Mouse (Mus musculus): ENCODE data around the gene Cep68. TPM values are rescaled to one million over a fixed set of nuclear protein-coding genes. Genes with fewer than 3 reads are reported as not detected.

Gene Cep68
- polyA plus RNA-seq, 1 experiment, result 11.3 TPM

DNA sequence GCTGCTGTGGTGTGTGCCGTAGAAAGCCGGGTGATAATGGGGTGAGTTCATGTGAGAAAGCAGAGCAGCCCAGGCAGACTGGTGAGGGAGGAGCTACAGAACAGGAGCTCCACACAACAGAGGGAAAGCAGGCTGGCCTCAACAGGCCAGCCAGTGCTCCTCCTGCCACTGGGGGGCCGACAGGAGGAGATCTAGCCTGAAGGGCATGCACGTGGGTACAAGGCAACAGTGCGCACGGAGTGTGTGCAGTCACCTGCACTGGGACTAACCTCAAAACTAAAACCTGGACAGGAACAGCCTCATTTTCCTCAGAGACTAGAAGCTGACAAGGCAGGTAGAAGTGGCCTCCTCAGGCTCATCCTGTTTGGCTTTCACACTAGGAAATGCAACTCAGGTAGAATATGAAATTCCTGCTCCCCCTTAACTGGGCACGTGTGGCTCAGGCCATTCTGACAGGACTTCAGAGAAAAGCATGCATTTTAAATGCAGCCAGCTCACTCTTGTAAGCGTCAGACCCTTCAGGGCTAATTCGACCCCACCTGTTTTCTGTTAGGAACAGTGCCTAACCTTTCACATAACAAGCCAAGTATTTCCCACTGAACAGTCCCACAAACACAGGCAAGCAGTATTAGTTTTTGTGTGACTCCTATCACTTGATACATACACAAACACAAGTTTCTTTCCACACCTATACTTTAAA lies 5.9 kb downstream of the Cep68 start:
- H3K4me3 ChIP-seq (ENCODE audit: insufficient read depth, low read length), result no peak overlapping the region
- TF ChIP-seq CTCF (IDR thresholded peaks at IDR 0.05; ENCODE audit: low read depth, low read length) (no peak), POLR2A (IDR thresholded peaks at IDR 0.05; ENCODE audit: borderline replicate concordance, low read depth, low read length) (no peak)
- H3K4me1 ChIP-seq (ENCODE audit: control insufficient read depth, insufficient read depth, low read length), result peaks cover 25% of the 10 kb centered on the region
- no peak overlapping the region for H3K27ac ChIP-seq (ENCODE audit: insufficient read depth, low read depth, low read length)

DNA sequence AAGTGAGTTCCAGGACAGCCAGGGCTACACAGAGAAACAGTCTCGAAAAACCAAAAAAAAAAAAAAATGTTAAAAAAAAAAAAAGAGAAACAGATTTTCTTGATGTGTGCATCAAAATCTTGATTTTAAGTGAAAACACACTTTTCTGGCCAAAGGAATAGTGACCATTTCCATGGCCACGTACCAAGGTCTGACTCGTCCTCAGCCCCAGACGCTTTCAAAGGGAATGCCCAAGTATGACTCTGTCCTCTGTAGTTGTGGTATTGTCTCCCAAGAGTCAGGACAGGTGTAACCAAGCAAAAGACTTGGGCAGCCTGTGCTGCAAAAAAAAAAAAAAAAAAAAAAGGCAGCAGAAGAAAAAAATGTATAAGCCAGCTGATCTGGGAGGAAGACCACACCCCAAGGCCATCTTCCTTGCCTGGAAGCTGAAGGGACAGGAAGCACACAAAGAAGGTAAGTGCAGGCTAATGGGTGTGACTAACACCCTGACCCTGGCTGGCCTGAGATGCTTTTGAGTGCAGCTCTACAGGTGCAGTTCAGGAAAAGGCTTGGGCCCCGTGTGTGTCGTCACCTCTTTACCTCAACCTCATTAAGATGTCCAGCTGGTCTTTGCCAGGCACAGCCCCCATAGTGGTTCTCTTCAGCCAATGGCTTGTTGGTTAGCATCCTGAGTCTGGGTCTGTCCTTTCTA lies 6.7 kb downstream of the Cep68 start:
- Histone ChIP-seq H3K4me3 (ENCODE audit: insufficient read depth, low read length) (no peak overlapping the region), H3K4me1 (ENCODE audit: control insufficient read depth, insufficient read depth, low read length) (peaks cover 22% of the 10 kb centered on the region), H3K27ac (ENCODE audit: insufficient read depth, low read depth, low read length) (no peak overlapping the region)
- TF ChIP-seq CTCF (IDR thresholded peaks at IDR 0.05; ENCODE audit: low read depth, low read length) (no peak), POLR2A (IDR thresholded peaks at IDR 0.05; ENCODE audit: borderline replicate concordance, low read depth, low read length) (no peak)

DNA sequence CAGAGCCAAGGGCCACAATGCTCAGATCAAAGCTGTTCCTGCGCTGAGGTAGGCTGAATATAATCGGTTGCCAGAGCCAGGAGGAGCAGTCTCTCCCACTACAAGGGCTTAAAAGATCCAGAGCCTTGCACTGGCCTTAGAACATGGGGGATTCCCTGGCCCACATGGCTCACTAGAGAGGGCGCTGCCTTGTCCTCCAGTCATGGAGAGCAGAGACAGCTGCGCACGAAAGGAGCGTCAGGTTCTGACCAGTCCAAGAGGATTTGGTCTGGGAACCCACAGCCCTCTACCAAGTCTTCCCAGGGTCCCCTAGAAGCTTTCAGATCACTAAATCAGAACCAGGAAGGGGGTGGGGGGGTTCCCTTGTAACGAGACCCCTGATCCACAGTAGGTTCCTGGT lies 7.9 kb downstream of the Cep68 start:
- H3K27ac ChIP-seq (ENCODE audit: insufficient read depth, low read depth, low read length), result no peak overlapping the region
- no peak overlapping the region for H3K4me3 ChIP-seq (ENCODE audit: insufficient read depth, low read length)
- no peak for TF ChIP-seq CTCF (IDR thresholded peaks at IDR 0.05; ENCODE audit: low read depth, low read length)
- no peak for TF ChIP-seq POLR2A (IDR thresholded peaks at IDR 0.05; ENCODE audit: borderline replicate concordance, low read depth, low read length)
- peaks cover 10% of the 10 kb centered on the region for H3K4me1 ChIP-seq (ENCODE audit: control insufficient read depth, insufficient read depth, low read length)

DNA sequence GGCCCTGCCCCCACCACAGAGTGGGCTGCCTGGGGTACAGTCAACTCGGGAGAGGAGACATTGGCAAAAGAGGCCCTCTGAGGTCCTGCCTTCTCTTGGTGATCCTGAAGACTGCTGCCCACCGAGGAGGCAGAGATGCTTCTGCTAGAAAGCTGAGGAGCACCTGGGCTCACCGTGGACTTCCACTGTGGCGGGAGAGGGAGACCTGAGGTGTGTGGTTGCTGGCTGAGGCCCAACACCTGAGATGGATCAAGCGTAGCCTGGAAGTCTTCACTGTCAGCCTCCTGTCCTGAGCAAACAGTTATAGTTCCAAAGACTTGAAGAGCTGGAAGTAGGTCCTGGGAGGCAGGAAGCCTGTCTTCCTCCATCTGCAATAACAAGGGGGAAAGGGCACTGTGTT lies 8.9 kb downstream of the Cep68 start:
- TF ChIP-seq CTCF (IDR thresholded peaks at IDR 0.05; ENCODE audit: low read depth, low read length) (no peak), POLR2A (IDR thresholded peaks at IDR 0.05; ENCODE audit: borderline replicate concordance, low read depth, low read length) (no peak)
- Histone ChIP-seq H3K27ac (ENCODE audit: insufficient read depth, low read depth, low read length) (no peak overlapping the region), H3K4me1 (ENCODE audit: control insufficient read depth, insufficient read depth, low read length) (peaks cover 9% of the 10 kb centered on the region), H3K4me3 (ENCODE audit: insufficient read depth, low read length) (no peak overlapping the region)

DNA sequence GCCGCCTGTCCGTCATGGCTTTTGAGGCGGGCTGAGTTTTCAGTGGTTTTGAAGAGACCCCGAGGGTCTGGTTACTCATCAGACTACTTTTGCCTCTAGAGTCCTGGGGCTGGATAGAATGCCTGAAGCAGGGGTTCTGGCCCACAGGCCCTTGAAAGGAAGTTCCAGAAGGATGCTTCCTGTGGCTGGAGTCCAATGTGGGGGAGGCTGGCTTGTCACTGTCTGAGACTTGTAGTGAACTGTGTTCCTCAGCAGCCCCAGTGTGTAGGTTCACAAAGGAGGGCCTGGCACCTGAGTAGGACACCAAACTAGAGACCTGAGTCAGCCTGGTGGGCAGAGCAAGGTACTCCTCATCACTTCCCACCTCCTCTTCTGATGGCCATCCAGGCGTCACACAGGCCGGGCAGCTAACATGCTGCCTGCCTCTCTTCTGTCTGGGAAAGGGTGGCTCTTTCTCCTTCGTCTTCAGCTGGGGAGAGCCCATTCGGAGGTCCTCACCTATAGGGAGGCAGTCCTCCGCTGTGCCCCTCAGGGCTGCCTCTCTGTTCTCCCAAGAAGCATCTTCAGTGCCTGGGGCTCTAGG lies 9.9 kb downstream of the Cep68 start:
- TF ChIP-seq CTCF (IDR thresholded peaks at IDR 0.05; ENCODE audit: low read depth, low read length) (no peak), POLR2A (IDR thresholded peaks at IDR 0.05; ENCODE audit: borderline replicate concordance, low read depth, low read length) (no peak)

DNA sequence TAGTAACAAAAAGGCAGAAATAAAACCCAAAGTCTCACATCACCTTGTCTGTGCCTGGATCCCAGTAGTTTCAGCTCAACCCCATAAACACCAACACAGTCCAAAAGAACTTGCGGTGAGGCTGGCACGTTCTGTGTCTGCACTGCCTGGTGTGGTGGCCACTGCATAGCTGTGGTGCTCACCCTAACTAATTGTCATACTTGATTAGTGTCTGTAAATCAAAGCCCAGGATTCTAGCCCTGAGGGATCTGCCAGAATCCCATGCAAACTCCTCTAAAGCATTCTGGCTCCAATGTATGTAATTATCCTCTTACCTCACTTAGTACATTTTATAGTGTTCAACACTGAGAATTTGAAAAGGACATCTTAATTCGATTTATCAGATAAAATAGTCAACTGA lies 11.3 kb downstream of the Cep68 start:
- no peak overlapping the region for H3K4me3 ChIP-seq (ENCODE audit: insufficient read depth, low read length)
- TF ChIP-seq POLR2A (IDR thresholded peaks at IDR 0.05; ENCODE audit: borderline replicate concordance, low read depth, low read length) (no peak), CTCF (IDR thresholded peaks at IDR 0.05; ENCODE audit: low read depth, low read length) (no peak)
- no peak overlapping the region for H3K27ac ChIP-seq (ENCODE audit: insufficient read depth, low read depth, low read length)
- peaks cover 12% of the 10 kb centered on the region for H3K4me1 ChIP-seq (ENCODE audit: control insufficient read depth, insufficient read depth, low read length)

More for the DNA sequence above, 9.9 kb downstream of the Cep68 start:
- no peak overlapping the region for H3K27ac ChIP-seq (ENCODE audit: insufficient read depth, low read depth, low read length)
- no peak overlapping the region for H3K4me3 ChIP-seq (ENCODE audit: insufficient read depth, low read length)
- H3K4me1 ChIP-seq (ENCODE audit: control insufficient read depth, insufficient read depth, low read length), result peaks cover 9% of the 10 kb centered on the region

DNA sequence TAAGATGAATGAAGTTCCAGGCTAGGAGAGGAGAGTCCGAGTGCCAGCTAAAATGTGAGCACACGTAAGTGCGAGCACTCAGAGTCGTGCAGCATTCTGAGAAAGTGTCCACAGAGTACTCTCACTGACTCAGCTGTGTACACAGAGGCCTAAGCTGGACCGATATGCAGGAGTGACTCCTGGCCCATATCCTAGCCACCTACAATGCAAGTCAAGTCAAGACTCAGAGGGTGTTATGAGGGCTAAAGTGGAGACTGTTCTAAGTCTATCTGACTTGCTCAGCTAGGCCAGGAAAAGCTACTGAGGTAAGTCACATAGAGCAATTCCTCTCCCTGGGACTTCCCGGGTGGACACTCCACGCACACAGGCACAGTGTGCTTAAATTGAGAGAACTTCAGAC lies 12.2 kb downstream of the Cep68 start:
- no peak overlapping the region for H3K4me3 ChIP-seq (ENCODE audit: insufficient read depth, low read length)
- TF ChIP-seq CTCF (IDR thresholded peaks at IDR 0.05; ENCODE audit: low read depth, low read length), result no peak
- no peak for TF ChIP-seq POLR2A (IDR thresholded peaks at IDR 0.05; ENCODE audit: borderline replicate concordance, low read depth, low read length)
- H3K27ac ChIP-seq (ENCODE audit: insufficient read depth, low read depth, low read length), result no peak overlapping the region
- peaks cover 20% of the 10 kb centered on the region for H3K4me1 ChIP-seq (ENCODE audit: control insufficient read depth, insufficient read depth, low read length)

DNA sequence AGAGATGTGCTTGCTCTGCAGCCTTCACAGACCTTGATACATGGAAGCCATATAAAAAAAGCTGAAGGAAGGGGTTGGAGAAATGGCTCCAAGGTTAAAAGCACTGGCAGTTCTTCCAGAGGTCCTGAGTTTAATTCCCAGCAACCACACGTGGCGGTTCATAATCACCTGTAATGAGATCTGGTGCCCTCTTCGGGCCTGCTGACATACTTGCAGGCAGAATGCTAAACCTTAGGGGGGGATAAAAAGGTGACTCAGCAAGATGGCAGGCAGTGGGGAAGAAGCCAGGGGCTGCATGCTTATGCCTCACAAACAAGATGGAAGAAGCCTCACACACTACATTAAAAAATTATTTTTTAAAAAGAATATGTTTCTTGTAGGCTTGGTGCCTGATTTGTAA lies 15.0 kb downstream of the Cep68 start:
- no peak for TF ChIP-seq POLR2A (IDR thresholded peaks at IDR 0.05; ENCODE audit: borderline replicate concordance, low read depth, low read length)
- TF ChIP-seq CTCF (IDR thresholded peaks at IDR 0.05; ENCODE audit: low read depth, low read length), result peak; percentile 13; the same call in 1 of the 2 replicates
- peaks cover 33% of the 10 kb centered on the region for H3K4me1 ChIP-seq (ENCODE audit: control insufficient read depth, insufficient read depth, low read length)
- H3K27ac ChIP-seq (ENCODE audit: insufficient read depth, low read depth, low read length), result no peak overlapping the region
- H3K4me3 ChIP-seq (ENCODE audit: insufficient read depth, low read length), result no peak overlapping the region

DNA sequence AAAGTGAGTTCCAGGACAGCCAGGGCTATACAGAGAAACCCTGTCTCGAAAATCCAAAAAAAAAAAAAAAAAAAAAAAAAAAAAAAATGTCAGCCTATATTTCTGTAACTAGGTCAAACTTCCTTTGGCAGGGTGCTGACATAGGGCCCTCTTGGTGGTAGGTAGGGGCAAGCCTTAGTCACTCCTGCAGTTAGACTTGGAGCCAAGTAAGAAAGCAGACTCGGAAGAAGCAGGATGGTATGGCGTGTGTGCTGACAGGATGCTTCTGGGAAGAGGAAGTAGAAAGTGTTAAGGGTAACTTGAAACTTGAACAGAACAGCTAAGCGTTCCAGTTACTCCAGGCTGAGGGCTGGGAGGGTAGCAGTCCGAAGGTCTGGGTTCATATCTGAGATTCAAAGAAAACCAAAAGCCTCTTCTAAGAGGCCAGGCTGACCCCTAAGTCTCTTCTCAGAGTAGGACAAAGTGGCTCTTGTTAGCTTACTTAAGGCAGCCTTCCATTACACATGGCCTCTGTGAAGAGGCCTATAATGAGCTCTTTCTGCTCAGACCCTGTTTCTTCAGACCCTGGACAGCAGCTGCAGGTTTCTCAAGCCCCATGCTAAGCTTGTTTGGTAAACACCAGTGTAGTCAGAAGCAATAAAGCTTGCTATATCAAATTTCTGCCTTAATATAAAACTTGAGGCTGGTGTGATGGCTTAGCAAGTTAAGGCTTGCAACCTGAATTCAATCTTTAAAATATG lies 17.0 kb downstream of the Cep68 start:
- no peak for TF ChIP-seq CTCF (IDR thresholded peaks at IDR 0.05; ENCODE audit: low read depth, low read length)
- TF ChIP-seq POLR2A (IDR thresholded peaks at IDR 0.05; ENCODE audit: borderline replicate concordance, low read depth, low read length), result no peak
- Histone ChIP-seq H3K4me1 (ENCODE audit: control insufficient read depth, insufficient read depth, low read length) (peaks cover 40% of the 10 kb centered on the region), H3K27ac (ENCODE audit: insufficient read depth, low read depth, low read length) (peak overlapping the region; percentile 98), H3K4me3 (ENCODE audit: insufficient read depth, low read length) (no peak overlapping the region)

All from bone marrow macrophage, adult 2 months (primary cell).